Mouse (Mus musculus): ENCODE results near the gene Rptor. TPM values are rescaled to one million over a fixed set of nuclear protein-coding genes. Genes with fewer than 3 reads are reported as not detected.

Gene Rptor
- total and polyA plus RNA-seq, 2 experiments from 2014 or later = 8.5 to 64.8 TPM

DNA sequence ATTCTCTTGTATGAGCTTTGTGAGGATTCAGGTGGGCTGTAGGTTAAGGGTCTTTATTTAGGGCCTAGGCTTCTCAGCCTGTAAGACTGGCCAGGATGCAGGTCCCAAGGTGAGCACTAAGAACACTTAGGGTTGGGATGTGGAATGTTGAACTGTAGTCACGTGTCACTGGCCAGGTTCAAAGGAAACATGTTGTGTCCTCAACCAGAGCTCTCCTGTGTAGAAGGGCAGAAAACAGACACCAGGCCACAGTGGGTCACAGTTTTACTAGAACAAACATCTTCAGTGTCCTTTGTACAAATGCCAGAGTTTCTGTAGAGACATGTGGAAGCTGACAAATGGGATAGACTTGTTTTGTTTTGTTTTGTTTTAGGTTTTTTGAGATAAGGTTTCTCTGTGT lies 138.7 kb downstream of the Rptor start:
- Histone ChIP-seq H3K36me3 (ENCODE audit: insufficient read depth, low read length) (no peaks in the 10 kb centered on the region), H3K4me1 (ENCODE audit: insufficient read depth, low read length) (peaks cover 13% of the 10 kb centered on the region), H3K9ac (replicated peaks; ENCODE audit: low read length, poor library complexity, severe bottlenecking) (no peak overlapping the region), H3K27ac (ENCODE audit: low read depth, low read length) (no peak overlapping the region), H3K4me2 (ENCODE audit: low read depth, low read length, poor library complexity, severe bottlenecking) (no peak overlapping the region), H3K4me3 (ENCODE audit: low read depth, low read length) (no peak overlapping the region), H3K9me3 (ENCODE audit: low read length) (no peaks in the 10 kb centered on the region), H3K27me3 (ENCODE audit: insufficient read depth, low read length) (no peaks in the 10 kb centered on the region)
- no peak for ATAC-seq (ENCODE audit: low FRiP score)
- DNase-seq (ENCODE audit: low spot score) = no peak
- no peak for TF ChIP-seq CTCF (IDR thresholded peaks at IDR 0.05)
- WGBS = 88% methylated on average over 1 of the region's 1 CpGs

DNA sequence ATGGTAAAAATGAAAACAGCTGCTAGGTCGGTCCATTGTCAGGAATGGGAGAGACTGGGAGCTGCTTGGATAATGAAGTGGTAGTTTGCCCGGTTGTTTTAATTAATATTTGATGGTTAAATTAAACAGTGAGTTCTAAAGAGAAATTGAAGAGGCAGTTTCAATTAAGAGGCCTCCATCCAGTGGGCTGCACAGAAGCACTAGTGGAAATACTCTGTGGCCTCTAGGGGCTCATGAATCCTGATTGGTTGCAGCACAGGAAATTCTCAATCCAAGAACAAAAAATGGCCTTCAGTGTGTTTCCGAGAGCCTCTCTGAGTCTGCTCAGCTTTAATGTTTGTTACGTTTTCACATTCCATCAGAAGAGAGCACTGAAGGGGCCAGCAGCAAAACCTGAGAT lies 141.7 kb downstream of the Rptor start:
- 63% methylated on average over 4 of the region's 4 CpGs for WGBS
- H3K27me3 ChIP-seq (ENCODE audit: insufficient read depth, low read length) = no peaks in the 10 kb centered on the region
- H3K4me1 ChIP-seq (ENCODE audit: insufficient read depth, low read length) = peaks cover 7% of the 10 kb centered on the region
- no peaks in the 10 kb centered on the region for H3K9me3 ChIP-seq (ENCODE audit: low read length)
- no peaks in the 10 kb centered on the region for H3K36me3 ChIP-seq (ENCODE audit: insufficient read depth, low read length)
- TF ChIP-seq CTCF (IDR thresholded peaks at IDR 0.05) = peak; percentile 19; the same call in 1 of the 2 replicates
- no peak overlapping the region for H3K4me2 ChIP-seq (ENCODE audit: low read depth, low read length, poor library complexity, severe bottlenecking)
- H3K4me3 ChIP-seq (ENCODE audit: low read depth, low read length) = no peak overlapping the region
- no peak overlapping the region for H3K9ac ChIP-seq (replicated peaks; ENCODE audit: low read length, poor library complexity, severe bottlenecking)
- DNase-seq (ENCODE audit: low spot score) (peak; percentile 60), ATAC-seq (ENCODE audit: low FRiP score) (no peak)
- H3K27ac ChIP-seq (ENCODE audit: low read depth, low read length) = no peak overlapping the region

DNA sequence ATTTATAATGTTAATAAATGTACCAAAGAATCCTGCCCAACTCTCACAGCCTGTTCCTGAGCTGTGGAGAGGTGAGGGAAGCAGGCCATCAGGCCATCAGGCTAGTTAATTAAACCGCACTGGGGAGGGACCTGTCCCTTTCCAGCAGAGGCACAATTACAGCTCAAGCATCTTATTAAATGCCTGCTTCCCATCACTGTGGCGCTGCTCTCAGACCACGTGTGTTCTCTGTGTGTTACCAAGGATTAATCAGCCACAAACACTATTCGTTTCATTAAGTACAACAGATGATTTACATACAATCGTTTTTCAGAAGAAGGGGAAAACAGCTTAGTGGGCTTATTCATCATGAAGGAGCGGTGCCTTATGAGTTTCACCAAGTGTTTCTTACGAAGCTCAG lies 142.6 kb downstream of the Rptor start:
- DNase-seq (ENCODE audit: low spot score) (peak; percentile 70), ATAC-seq (ENCODE audit: low FRiP score) (no peak)
- Histone ChIP-seq H3K4me3 (ENCODE audit: low read depth, low read length) (no peak overlapping the region), H3K9ac (replicated peaks; ENCODE audit: low read length, poor library complexity, severe bottlenecking) (no peak overlapping the region), H3K4me1 (ENCODE audit: insufficient read depth, low read length) (peaks cover 5% of the 10 kb centered on the region; the same call in 1 of the 2 replicates), H3K36me3 (ENCODE audit: insufficient read depth, low read length) (no peaks in the 10 kb centered on the region), H3K27ac (ENCODE audit: low read depth, low read length) (no peak overlapping the region), H3K27me3 (ENCODE audit: insufficient read depth, low read length) (no peaks in the 10 kb centered on the region), H3K4me2 (ENCODE audit: low read depth, low read length, poor library complexity, severe bottlenecking) (no peak overlapping the region), H3K9me3 (ENCODE audit: low read length) (no peaks in the 10 kb centered on the region)
- 56% methylated on average over 7 of the region's 7 CpGs for WGBS
- TF ChIP-seq CTCF (IDR thresholded peaks at IDR 0.05) = no peak

DNA sequence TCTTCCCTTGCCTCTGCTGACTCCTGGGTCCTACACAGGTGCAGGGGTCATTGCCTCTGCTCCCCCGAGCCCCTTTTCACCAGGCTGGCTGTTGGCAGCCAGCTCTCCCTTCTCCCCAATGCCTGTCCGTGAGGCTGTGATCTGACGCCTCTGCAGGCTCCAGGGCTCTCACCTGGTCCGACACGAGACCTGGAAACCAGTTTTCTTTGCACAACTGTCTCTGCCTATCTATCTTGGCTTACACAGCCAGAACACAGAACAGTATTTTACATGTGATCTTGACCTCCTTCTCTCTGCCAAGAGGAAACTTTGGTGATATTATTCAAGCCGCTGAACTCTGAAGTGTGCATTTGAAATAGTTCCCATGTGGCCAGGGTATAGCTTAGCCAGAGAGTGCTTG lies 151.8 kb downstream of the Rptor start:
- no peaks in the 10 kb centered on the region for H3K4me1 ChIP-seq (ENCODE audit: insufficient read depth, low read length)
- TF ChIP-seq CTCF (IDR thresholded peaks at IDR 0.05) = no peak
- no peak overlapping the region for H3K9ac ChIP-seq (replicated peaks; ENCODE audit: low read length, poor library complexity, severe bottlenecking)
- ATAC-seq (ENCODE audit: low FRiP score) = no peak
- H3K4me3 ChIP-seq (ENCODE audit: low read depth, low read length) = no peak overlapping the region
- H3K27ac ChIP-seq (ENCODE audit: low read depth, low read length) = no peak overlapping the region
- DNase-seq (ENCODE audit: low spot score) = no peak
- WGBS = 86% methylated on average over 6 of the region's 6 CpGs
- no peaks in the 10 kb centered on the region for H3K27me3 ChIP-seq (ENCODE audit: insufficient read depth, low read length)
- no peak overlapping the region for H3K4me2 ChIP-seq (ENCODE audit: low read depth, low read length, poor library complexity, severe bottlenecking)
- H3K36me3 ChIP-seq (ENCODE audit: insufficient read depth, low read length) = no peaks in the 10 kb centered on the region; the same call in 1 of the 2 replicates
- H3K9me3 ChIP-seq (ENCODE audit: low read length) = no peaks in the 10 kb centered on the region

DNA sequence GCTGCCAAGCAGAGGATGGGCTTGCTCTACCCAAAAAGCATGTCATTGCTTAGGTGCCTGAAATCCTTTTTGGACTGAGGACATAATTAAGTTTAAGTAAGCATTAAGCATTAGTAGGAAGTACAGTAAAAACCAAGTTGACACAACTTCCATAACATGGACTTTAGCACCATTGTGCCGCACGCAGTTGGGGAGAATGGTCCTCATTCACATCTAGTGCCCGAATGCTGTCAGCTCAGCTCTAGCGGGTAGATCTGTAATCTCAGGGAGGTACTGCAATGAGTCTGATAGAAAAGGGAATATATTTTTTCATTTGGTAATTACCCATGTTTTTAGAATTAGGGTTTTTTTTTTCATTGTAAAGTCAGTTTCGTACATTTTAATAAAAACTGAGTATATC lies 155.5 kb downstream of the Rptor start:
- no peak for TF ChIP-seq CTCF (IDR thresholded peaks at IDR 0.05)

DNA sequence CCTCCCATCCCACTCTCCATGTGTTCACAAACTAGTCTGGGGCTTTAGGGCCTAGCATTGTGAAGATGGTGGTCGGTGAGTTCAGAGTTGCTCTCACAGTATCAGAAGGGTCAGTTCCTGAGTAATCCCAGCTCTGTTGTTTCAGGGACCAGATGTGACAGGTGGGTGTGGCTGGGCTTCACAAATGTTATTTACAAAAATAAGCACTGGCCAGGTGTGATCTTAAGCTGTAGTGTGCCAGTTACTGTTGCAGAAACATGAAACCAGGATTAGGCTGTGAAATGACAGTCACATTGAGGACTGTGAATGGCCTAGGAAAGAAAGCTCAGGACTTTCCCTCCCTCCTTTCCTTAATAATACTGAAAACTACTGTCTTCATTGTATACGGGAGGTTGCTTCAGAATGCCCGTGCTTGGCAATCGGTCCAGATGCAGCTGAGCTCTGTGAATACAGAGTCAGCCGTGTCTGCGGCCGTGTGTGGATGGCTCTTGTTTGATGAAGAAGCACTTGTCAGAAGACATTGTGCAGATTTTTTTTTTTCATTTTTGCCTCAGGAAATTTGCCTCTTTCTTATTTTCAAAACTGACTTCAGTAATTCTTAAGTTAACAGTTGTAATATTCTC lies 156.1 kb downstream of the Rptor start:
- no peaks in the 10 kb centered on the region for H3K9me3 ChIP-seq (ENCODE audit: low read length)
- no peak overlapping the region for H3K4me2 ChIP-seq (ENCODE audit: low read depth, low read length, poor library complexity, severe bottlenecking)
- WGBS = 54% methylated on average over 7 of the region's 7 CpGs
- H3K27me3 ChIP-seq (ENCODE audit: insufficient read depth, low read length) = no peaks in the 10 kb centered on the region
- H3K4me1 ChIP-seq (ENCODE audit: insufficient read depth, low read length) = no peaks in the 10 kb centered on the region
- no peak overlapping the region for H3K9ac ChIP-seq (replicated peaks; ENCODE audit: low read length, poor library complexity, severe bottlenecking)
- no peak overlapping the region for H3K27ac ChIP-seq (ENCODE audit: low read depth, low read length)
- ATAC-seq (ENCODE audit: low FRiP score) = no peak
- no peak for DNase-seq (ENCODE audit: low spot score)
- H3K4me3 ChIP-seq (ENCODE audit: low read depth, low read length) = no peak overlapping the region
- TF ChIP-seq CTCF (IDR thresholded peaks at IDR 0.05) = no peak
- H3K36me3 ChIP-seq (ENCODE audit: insufficient read depth, low read length) = no peaks in the 10 kb centered on the region; the same call in 1 of the 2 replicates

More for the DNA sequence above, 155.5 kb downstream of the Rptor start:
- H3K9me3 ChIP-seq (ENCODE audit: low read length) = no peaks in the 10 kb centered on the region
- H3K27ac ChIP-seq (ENCODE audit: low read depth, low read length) = no peak overlapping the region
- no peaks in the 10 kb centered on the region for H3K4me1 ChIP-seq (ENCODE audit: insufficient read depth, low read length)
- WGBS = 92% methylated on average over 5 of the region's 5 CpGs
- H3K4me3 ChIP-seq (ENCODE audit: low read depth, low read length) = no peak overlapping the region
- no peaks in the 10 kb centered on the region for H3K27me3 ChIP-seq (ENCODE audit: insufficient read depth, low read length)
- ATAC-seq (ENCODE audit: low FRiP score) (no peak), DNase-seq (ENCODE audit: low spot score) (no peak)
- H3K9ac ChIP-seq (replicated peaks; ENCODE audit: low read length, poor library complexity, severe bottlenecking) = no peak overlapping the region
- no peaks in the 10 kb centered on the region; the same call in 1 of the 2 replicates for H3K36me3 ChIP-seq (ENCODE audit: insufficient read depth, low read length)
- no peak overlapping the region for H3K4me2 ChIP-seq (ENCODE audit: low read depth, low read length, poor library complexity, severe bottlenecking)

Data from midbrain, postnatal 0 days (tissue).